Mouse (Mus musculus) heart, adult 8-10 months (tissue): ENCODE measurements around the gene Ecel1. TPM values are rescaled to one million over a fixed set of nuclear protein-coding genes. Genes with fewer than 3 reads are reported as not detected.
A peak's percentile ranks its signal among the peaks of the same experiment; 100 is the strongest.

Source experiments
- DNase-seq: peaks from one replicate; pipeline ENCODE4 v3.0.0; 2022; ENCODE audit warnings: low spot score
- total RNA-seq, 4 experiments: library from RNA; stranded (reverse); gene quantifications; 2 replicates each; pipeline ENCODE4 v1.2.4; 2022

Ecel1 gene
- not detected for total RNA-seq

DNA sequence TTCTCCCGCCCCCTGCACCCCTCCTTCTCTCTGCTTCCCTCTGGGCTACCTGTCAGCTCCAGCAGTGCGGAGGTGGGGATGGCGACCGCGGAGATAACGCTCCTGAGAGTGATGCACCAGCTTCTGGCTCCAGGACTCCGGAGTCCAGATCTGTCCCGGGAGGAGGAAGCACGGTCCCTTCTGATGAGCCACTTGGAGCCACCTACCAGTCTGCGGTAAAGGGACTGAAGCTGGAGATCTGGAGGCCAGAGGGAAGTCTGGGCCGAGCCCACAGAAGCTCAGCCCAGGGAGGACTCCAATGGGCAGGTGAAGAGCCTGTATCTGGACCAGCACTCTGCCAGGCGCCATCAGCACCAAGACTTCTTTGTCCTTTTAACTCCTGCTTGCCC is at the start of gene Ecel1:
Gene Ecel1 (minus strand): TSS at position 323 of the 389 bp plus-strand sequence.
- no peak for DNase-seq

DNA sequence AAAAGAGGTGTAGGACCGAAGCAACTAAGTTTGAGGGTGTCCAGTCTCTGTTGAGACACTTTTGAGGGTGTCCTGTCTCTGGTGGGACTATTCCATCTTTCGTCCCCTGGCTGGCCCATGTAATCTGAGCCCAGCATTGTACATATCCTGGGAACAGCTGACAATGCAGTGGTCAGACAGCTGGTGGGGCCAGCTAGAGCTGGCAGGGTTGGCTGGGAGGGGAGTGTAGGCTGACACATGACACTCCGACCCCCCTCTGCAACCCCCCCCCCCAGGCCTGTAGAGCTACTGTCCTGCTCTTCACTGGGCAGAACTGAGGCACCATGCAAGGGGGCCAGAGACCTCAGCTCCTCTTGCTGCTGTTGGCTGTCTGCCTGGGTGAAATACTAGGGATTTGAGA is 49.2 kb upstream of the Ecel1 start:
- no peak for DNase-seq

DNA sequence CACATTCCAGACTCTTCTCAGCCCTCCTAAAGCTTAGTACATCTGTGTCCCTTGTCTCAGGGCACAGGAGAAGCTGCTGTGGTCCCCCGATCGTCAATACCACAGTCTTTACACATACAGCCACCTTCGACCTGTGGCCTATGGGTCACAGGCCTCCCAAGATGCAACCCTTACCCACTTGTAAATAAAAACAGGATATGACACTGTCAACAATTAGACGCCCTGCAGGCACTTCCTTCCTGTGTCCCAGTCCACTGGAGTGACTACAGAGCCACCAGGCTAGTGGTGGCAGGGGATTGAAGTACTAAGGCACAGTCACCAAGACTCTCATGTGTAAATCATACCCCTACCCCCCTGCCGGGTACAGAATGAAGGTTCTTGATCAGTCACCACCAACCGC is 48.7 kb upstream of the Ecel1 start:
- no peak for DNase-seq

DNA sequence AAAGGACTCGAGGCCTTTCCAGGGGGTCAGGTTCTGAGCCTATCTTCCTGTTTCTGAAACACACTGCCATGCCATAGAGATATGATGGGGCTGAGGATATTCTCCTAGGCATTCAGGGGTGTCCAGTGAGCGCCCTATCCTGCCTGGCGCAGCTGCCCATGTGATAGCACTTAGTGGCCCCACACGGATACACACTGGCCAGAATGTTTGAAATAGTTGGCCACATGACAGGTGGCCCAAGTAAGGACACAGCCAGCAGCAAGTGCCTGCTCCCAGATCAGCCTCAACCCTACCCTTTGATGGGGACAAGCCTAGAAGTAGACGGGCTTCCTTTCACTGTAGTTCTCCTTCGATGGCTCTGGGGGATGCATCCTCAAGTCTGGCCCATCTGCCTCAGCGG is 48.1 kb upstream of the Ecel1 start, which contains the start of gene Chrng:
Gene Chrng (plus strand): TSS at position 193 of the 400 bp plus-strand sequence.
- no peak for DNase-seq

DNA sequence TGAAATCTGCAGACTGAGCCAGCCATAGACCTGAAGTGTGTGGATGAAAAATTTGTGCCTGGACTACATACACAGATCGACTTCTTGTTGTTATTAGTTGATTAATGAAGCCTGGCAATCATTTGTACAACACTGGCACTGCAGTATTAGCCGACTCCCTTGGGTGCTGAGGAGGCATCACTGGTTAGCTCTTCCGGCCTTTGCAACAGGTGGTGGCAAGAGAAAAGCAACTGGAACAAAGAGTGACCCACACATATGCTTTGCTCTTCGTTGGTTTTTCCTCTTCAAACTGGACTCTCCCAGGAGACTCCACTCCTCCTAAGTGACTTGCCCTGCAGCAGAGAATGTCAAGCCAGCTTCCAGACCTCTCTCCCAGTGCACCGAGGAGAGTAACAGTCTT is 47.5 kb upstream of the Ecel1 start:
- DNase-seq: no peak

DNA sequence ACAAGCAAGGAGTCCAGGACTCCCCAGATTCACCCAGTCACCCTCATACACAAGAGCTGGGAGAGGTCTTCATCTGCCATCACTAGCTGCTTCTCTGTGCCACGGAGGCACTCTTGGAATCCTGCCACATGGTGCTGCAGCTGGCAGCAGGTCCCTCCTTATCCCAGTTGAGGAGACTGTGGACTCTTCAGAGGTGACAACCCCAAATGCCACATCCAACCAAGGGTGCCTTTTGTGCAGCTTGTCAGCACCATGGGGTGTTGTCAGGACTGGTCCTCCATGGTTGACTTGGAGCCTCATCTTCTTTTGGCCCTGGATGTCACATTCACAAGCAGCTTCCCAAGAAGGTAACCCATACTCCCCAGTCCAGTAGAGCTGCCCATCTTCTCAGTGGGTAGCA is 45.5 kb upstream of the Ecel1 start:
- no peak for DNase-seq

DNA sequence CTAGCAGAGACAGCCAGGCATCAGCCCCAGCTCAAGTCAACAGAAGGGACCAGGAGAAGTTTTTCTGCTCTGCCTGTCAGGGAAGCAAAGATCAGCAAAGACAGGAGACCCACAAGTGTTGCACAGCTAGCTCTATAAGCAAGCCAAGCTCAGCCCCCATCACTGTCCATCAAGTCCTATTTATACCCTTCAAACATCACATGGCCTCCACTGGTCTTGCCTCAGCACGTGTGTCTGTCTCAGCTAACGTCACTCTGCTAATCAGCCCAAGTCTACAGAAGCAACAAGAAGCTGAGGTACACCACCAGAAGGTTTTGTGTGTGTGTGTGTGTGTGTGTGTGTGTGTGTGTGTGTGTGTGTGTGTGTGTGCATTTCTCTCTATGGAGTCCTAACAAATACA is 44.5 kb upstream of the Ecel1 start:
- no peak for DNase-seq

DNA sequence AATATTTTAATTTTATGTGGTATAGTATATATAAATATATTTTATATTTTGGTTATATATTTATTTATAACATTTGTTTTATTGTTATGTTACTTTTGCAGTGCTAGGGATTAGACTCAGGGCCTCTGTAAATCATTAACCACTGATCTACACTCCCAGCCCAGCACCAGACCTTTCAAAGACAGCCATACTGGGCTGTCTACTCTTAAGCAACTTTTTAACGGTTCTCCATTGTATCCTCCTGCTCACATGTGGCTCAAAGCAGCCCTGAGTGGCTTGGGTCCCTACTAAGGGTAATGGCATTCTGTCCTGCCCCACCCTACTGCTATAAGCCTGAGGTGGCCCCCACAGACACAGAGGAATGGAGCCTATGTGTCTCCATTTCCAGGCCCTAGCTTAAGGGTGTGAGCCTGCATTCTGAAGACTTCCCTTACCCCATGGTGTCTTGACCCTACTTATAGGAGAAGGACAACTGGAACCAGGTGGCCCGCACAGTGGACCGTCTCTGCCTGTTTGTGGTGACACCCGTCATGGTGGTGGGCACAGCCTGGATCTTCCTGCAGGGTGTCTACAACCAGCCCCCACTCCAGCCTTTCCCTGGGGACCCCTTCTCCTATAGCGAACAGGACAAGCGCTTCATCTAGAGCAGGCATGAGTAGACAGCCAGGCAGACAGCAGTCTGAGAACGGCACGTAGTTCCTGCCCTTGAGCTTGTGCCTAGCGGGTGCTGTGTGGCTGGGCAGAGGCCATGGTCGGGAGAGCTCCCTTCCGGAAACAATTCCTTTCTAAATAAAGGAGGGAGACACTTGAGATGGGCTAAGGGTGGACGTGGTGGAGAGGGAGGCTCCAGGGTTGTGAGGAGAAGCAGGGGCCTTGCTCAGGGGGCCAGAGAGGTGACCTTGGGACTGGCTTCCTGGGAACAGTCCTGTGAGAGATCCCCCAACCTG is 42.1 kb upstream of the Ecel1 start:
- no peak for DNase-seq

DNA sequence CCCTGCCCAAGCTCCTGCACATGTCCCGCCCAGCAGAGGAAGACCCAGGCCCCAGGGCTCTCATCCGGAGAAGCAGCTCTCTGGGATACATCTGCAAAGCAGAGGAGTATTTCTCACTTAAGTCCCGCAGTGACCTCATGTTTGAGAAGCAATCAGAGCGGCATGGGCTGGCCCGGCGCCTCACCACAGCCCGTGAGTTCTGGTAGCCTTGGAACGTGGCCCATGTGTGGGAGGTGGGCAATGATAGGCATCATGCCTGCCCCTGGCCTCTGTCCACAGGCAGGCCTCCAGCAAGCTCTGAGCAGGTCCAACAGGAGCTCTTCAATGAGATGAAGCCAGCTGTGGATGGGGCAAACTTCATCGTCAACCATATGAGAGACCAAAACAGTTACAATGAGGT is 41.0 kb upstream of the Ecel1 start:
- DNase-seq: no peak

DNA sequence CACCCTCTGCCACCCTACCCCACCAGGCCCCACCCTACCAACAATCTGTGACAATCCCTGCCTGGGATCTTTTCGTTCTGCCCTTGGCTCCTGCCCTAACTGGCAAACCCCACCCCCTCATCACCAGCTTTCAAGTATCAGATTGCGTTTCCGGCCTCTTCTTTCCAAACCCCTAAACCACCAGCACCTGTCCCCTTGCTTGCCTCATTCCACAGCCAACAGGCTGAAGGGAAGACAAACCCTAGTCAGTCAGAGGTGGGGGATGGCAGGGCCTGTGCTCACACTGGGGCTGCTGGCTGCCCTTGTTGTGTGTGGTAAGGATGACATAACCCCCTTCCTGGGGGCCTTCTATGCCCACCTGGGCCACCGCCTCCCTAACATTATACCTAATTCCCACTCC is 34.1 kb upstream of the Ecel1 start, which contains the start of gene Chrnd:
Gene Chrnd (plus strand): TSS at position 179 of the 400 bp plus-strand sequence.
- DNase-seq: no peak

DNA sequence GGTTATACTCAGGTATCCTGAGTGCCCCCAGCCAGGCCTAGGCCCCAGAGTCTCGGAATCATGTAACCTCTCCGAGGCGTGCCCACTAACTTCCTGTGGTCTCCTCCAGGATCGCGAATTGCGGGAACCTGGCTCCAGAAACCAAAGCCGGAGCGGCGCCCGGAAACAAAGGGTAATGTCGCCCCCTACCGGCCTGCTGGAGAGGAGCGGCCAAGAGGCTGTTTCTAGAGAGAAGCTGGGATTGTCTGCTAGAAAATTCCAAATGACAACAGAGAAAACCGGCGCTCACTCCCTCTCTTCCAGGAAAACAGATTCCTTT is 30.7 kb upstream of the Ecel1 start:
- DNase-seq: peak; percentile 56

DNA sequence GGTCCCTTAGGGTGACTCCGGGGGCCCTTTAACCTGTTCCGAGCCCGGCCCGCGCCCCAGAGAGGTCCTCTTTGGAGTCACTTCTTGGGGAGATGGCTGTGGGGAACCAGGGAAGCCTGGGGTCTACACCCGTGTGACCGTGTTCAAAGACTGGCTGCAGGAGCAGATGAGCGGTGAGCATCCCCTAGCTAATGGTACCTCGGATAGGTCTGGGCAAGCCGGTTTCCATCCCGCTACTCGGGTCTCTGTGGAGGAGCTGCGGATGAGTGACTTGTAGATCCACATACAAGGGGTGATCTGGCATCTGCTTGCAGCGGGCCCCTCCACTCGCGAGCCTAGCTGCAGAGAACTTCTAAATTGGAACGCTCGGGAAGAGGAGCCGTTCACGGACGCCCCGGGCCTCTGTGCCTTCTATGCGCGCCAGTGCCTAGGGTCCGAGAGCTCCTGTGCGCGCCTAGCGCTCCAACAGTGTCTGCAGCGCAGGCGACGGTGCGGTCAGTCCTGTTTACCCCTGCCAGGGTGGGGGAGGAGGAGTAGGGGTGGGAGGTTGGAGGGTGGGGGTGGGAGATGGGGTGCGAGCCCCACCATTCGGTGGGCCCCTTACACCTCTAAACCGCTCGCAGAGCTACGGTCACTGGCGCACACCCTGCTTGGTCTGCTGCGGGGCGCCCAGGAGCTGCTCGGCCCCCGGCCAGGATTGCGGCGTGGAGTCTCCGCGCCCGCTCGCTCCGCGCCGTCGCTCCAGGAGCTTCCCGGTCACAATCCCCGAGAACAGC is 30.1 kb upstream of the Ecel1 start:
- no peak for DNase-seq

DNA sequence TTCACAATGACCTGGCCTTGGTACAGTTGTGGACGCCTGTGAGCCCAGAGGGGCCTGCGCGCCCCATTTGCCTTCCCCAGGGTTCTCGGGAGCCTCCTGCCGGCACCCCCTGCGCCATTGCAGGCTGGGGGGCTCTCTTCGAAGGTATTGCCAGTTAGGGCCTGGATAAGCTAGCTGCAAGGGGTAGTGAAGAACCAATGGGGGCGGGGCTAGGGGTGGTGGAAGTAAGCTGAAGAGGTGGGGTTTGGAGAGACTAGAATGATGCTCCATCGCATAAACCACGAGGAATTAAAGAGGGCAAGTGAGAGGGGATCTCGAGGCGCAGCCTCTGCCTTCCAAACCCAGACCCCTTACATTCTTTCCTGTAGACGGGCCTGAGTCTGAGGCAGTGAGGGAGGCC is 29.2 kb upstream of the Ecel1 start:
- DNase-seq: no peak

DNA sequence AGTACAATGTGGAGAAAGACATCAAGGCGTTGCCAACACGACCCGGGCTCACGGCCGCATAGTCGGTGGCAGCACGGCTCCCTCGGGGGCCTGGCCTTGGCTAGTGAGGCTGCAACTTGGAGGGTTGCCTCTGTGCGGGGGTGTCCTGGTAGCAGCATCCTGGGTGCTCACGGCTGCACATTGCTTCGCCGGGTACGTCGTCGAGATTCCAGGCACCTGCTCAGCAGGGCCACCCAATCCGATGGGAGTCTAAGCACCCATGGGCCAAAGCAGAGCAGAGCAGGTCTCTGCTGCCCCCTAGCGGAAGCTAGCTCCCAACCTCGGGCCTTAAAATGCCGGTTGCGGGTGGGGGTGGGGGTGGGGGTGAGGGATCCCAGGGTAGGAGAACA is 28.4 kb upstream of the Ecel1 start:
- peak; percentile 35 for DNase-seq

DNA sequence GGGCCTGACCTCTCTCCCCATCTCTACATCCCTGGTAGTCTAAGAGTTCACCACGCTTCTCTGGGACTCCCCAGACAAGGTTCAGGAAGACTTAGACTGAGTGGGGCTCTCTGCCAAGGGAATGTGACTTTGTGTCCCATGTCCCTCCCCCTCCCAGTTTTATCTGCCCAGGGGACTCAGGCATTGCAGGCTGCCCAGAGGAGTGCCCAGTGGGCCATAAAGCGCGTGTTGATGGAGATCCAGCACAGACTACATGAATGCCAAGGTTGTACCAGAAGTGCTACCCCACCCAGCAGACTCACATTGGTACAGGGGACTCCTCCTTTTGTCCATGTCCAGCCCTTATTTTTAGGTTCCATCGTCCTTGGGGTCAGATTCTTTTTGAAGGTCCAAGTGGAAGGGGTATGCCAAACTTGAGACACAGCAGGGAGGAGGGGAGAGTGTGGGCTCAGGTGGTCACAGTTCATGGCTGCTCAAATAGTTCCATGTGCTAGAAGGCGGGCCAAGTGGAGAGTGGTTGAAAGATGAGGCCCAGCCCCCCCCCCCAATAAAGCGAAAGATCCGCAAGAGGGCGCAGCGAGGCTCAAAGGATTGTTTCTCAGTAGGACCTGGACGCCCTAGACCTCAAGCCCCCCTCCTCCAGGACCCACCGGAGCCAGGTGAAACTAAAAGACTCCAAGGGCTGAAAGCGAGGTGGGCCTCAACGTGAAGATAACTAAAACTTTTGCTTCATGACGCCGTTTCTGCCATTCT is 27.9 kb upstream of the Ecel1 start:
- no peak for DNase-seq

DNA sequence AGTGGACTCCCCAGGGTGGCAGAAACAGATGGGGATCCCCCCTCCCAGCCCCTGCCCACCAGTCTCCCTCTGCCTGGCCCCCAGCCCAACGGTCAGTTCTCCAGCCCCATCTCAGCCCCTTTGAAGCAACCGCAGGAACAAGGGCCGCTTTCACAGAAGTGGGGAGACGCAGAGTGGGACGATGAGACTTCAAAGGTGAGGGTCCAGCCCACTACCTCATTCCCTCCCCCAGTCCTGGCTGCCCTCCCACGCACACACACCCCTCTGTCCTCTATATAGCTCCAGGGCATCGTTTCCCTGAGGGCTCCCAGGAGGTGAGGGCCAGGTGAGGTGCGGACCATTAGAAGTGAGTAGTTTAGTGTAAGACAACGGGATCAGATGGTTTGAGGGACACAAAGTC is 26.7 kb upstream of the Ecel1 start, which contains the start of gene Prss56:
Gene Prss56 (plus strand): TSS at position 301 of the 400 bp plus-strand sequence.
- no peak for DNase-seq

DNA sequence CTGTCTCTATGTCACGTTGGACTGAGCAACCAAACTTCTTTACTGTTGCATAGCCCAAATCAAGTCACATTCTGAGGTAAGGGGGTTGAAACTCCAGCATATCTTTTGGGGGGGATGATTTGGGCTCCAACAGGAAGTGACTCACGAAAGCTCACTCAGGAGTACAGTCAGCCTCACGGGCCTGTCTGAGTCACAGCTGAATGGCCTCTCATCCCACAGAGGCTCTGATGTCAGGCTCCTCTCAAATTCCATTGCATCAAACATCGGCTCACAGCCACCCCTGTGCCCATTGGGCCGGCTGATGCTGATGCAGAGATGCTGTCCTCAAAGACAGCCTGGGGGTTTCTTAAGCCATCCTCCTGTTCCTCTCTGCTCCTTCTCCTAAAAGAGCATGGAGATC is 24.6 kb upstream of the Ecel1 start:
- no peak for DNase-seq

DNA sequence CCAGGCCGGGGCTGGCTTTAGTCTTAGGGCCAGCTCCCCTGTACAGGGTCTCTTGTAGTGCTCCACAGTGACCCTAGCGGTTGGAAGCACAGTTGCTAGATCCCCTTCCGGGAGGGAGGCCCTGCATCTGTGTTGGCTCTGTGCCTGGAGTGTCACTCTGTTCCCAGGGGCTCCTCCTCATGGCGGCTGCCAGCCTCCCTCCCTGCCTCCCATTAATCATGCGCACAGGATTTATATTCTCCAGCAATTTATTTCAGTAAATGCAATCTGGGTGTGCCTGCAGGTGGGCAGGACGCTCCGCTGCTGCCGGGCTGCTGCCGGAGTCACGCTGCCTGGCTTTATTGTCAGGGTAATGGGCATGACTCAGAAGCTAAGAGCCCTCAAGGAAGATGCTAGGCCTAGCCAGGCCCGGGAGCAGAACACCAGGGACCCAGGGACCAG is 19.6 kb upstream of the Ecel1 start:
- DNase-seq: no peak

DNA sequence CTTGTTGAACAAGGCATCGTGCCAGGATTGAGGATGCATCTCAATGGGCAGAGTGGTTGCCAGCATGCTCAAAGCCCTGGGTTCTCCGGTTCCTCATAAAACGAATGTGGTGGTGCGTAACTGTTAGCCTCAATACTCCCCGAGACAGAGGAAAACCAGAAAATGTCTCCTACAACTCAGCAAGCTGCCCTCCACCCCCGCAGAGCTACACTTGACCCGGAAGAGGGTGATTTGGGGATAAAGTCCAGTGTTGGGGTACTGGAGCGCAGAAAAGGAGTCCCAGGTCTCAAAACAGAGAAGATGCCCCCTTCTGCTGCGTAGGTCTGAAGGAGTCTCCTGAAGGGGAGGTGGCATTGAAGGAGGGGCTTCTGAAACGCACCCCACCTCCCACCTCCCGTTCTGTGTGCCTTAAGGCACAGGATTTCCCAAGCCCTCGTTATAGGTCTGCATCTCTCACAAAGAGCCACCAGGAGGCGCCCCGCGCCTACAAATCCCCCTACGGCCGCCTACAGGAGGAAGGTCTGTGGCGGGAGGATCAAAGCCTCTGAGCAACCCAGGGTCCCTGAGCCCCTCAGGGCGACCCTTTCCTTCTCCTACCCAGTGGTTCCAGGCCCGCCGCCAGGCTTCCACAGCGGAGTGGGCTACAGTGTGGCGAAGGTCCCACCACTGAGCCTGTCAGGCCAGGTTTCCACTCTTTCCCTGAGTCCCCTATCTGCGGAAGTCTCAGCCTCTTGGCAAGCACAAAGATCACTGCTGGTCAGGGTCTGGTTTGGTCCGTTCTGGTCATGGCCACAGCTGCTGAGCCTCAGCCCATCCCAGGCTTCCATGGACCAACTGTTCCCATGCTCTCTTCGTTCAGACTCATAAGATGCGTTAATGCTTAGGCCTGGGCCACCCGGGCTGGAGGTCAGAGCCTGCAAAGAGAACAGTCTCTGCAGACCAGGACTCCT is 18.0 kb upstream of the Ecel1 start:
- DNase-seq: peak; percentile 29

DNA sequence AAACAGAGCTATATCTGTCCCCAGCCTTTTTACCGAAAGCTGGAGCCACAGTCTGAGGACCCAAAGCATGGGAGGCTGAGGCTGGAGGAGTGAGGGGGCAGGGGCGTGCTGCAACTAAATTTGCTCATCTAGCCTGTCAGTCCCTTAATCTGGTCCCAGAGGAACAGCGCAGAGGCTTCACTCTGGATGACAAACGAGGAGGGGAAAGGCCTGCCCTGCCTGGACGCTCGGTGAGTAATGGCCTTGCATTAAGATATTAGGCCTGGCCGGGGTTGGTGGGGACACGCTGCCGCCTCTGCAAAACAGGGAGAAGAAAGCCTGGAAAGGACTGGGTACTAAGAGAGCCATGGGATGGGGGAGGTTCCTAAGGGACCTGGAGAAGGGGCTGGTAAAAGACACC is 16.0 kb upstream of the Ecel1 start:
- DNase-seq: no peak

DNA sequence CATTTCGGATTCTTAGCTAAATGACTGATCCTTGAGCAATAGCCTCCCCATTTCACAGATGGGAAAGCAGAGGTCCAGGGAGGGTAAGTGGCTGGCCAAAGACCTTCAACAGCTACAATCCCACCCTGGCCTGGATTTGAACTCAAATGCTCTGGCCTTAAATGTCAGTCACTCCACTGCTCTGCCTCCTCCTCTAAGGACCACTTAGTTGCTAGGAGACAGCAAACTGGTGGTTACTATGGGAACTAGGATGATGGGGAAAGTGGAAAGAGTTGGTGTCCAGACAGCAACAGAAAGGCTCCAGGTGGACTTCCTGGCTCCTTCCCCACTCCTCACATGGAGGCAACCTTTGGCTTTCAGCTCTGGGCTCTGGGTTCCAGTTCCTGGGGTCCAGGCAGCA is 15.0 kb upstream of the Ecel1 start:
- DNase-seq: no peak
